Mouse (Mus musculus) erythroblast, embryonic 14.5 days (primary cell): Measurements from ENCODE around the gene Ddhd1.

Experiments
- GATA1 ChIP-seq: IDR thresholded peaks from 2 replicates; pipeline ENCODE4 v1.6.1; 2012; ENCODE audit warnings: low read length, inconsistent platforms, mixed read lengths
- TAL1 ChIP-seq: IDR thresholded peaks from 3 replicates; pipeline ENCODE4 v1.6.1; 2012; ENCODE audit warnings: low read length, inconsistent platforms, mixed read lengths

- TF ChIP-seq GATA1, result no peak
- TF ChIP-seq TAL1, result no peak
Observed at GRCm38 (mm10) chr14:45559018-45559417, 98.9 kb downstream of the Ddhd1 start.
